8 mouse cellular contexts compared by ENCODE assay signal in the genomic region with DNA sequence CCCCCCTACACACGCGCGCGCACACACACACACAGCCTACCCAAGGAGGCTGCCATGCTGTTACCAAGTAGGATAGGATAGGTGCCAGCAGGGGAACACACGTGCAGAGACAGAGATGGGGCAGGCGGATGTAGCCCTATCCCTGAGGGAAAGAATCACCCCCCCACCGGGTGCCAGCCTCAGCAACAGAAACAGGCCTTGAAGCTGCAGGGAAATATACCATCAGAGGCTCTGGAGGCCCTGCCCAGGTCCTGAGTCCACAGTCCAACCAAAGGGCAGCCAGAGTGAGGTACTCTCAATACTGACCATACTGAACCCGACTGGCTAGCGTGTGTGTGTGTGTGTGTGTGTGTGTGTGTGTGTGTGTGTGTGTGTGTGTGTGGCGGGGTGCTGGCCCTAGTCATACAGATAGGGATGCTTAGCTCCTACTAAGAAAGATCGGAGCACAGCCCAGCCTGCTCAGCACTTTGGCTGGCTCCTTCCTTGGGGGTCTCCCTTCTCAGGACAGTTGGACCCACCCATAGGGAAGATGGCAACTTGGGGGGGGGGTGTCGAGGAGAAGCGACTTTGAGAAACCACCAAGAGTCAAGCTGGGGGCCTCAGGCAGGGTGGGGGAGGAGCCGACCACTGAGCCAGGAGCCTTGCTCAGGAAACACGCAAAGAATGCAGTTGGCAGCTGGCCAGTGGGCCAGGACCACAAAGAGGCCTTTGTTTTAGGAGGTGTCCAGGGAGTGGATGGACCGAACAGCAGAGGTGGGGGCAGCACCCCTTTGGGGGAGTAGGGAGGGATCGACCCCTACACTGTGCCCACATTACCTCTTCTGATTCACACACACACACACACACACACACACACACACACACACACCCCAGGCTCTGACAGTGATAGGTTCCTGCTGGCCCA. TPM values are rescaled to one million over a fixed set of nuclear protein-coding genes. Genes with fewer than 3 reads are reported as not detected.
DNase-seq lines count a peak whose midpoint lies in the region; ATAC-seq and TF ChIP-seq lines count a peak whose summit lies in the region.

No protein-coding gene starts in this region.

- H3K4me3 ChIP-seq in layer of hippocampus, adult 2 months: no peak overlapping the region
- H3K4me3 ChIP-seq in embryonic fibroblast, embryonic 13.5 days (ENCODE audit: insufficient read depth, low read length): no peak overlapping the region
- H3K4me3 ChIP-seq in heart, embryonic 15.5 days: no peak overlapping the region; the same call in 1 of the 2 replicates
- H3K4me3 ChIP-seq in kidney, embryonic 16.5 days (ENCODE audit: low read length): no peak overlapping the region
- H3K4me3 ChIP-seq in stomach, embryonic 16.5 days (replicated peaks; ENCODE audit: low read length): no peak overlapping the region

- H3K36me3 ChIP-seq in heart, embryonic 15.5 days: no peaks in the 10 kb centered on the region
- H3K36me3 ChIP-seq in kidney, embryonic 16.5 days (ENCODE audit: insufficient read depth, low read length): no peaks in the 10 kb centered on the region
- peaks cover 4% of the 10 kb centered on the region; the same call in 1 of the 2 replicates for H3K36me3 ChIP-seq in stomach, embryonic 16.5 days (ENCODE audit: control insufficient read depth, insufficient read depth, low read length)

- H3K9ac ChIP-seq in heart, embryonic 15.5 days: no peak overlapping the region
- H3K9ac ChIP-seq in kidney, embryonic 16.5 days (replicated peaks; ENCODE audit: low read length): no peak overlapping the region
- H3K9ac ChIP-seq in stomach, embryonic 16.5 days (ENCODE audit: low read length): peak overlapping the region; percentile 44; the same call in 1 of the 2 replicates

- DNase-seq in layer of hippocampus, adult 2 months (ENCODE audit: low spot score in 2 of 2): no peak
- DNase-seq in layer of hippocampus, adult 9-10 months (ENCODE audit: low spot score): no peak
- peak; percentile 89 for DNase-seq in lung, postnatal 14 days
- no peak for DNase-seq in natural killer cell, adult 2 months (ENCODE audit: low spot score in 2 of 2)

- peak; percentile 33 for ATAC-seq in heart, embryonic 15.5 days (replicated peaks; ENCODE audit: insufficient number of reproducible peaks, insufficient read depth, low FRiP score, low read depth)
- ATAC-seq in kidney, embryonic 16.5 days (ENCODE audit: low FRiP score, low TSS enrichment): peak; percentile 64
- ATAC-seq in stomach, embryonic 16.5 days (ENCODE audit: insufficient read depth, low FRiP score): peak; percentile 27

- TF ChIP-seq POLR2A in embryonic fibroblast, embryonic 13.5 days (IDR thresholded peaks at IDR 0.05; ENCODE audit: low read depth, low read length): no peak; the same call in none of the 2 replicates

- H3K27ac ChIP-seq in layer of hippocampus, adult 2 months: peak overlapping the region; percentile 84; the same call in 1 of the 2 replicates
- peak overlapping the region; percentile 100 for H3K27ac ChIP-seq in embryonic fibroblast, embryonic 13.5 days (ENCODE audit: insufficient read depth, low read length)
- peak overlapping the region; percentile 82 for H3K27ac ChIP-seq in heart, embryonic 15.5 days
- peak overlapping the region; percentile 76; the same call in 1 of the 2 replicates for H3K27ac ChIP-seq in kidney, embryonic 16.5 days (ENCODE audit: low read length)
- peak overlapping the region; percentile 95 for H3K27ac ChIP-seq in stomach, embryonic 16.5 days (ENCODE audit: low read length)

- no peaks in the 10 kb centered on the region for H3K27me3 ChIP-seq in heart, embryonic 15.5 days
- peaks cover 90% of the 10 kb centered on the region for H3K27me3 ChIP-seq in kidney, embryonic 16.5 days (ENCODE audit: insufficient read depth, low read length)
- no peaks in the 10 kb centered on the region for H3K27me3 ChIP-seq in stomach, embryonic 16.5 days (ENCODE audit: control insufficient read depth, insufficient read depth, low read length)

- peaks cover 45% of the 10 kb centered on the region for H3K4me1 ChIP-seq in embryonic fibroblast, embryonic 13.5 days (ENCODE audit: control insufficient read depth, insufficient read depth, low read length)
- peaks cover 77% of the 10 kb centered on the region for H3K4me1 ChIP-seq in heart, embryonic 15.5 days (replicated peaks)
- H3K4me1 ChIP-seq in kidney, embryonic 16.5 days (ENCODE audit: insufficient read depth, low read length): peaks cover 59% of the 10 kb centered on the region
- H3K4me1 ChIP-seq in stomach, embryonic 16.5 days (ENCODE audit: control insufficient read depth, insufficient read depth, low read length): peaks cover 74% of the 10 kb centered on the region

- no peaks in the 10 kb centered on the region for H3K9me3 ChIP-seq in heart, embryonic 15.5 days (replicated peaks)
- no peaks in the 10 kb centered on the region for H3K9me3 ChIP-seq in kidney, embryonic 16.5 days (ENCODE audit: low read length)
- H3K9me3 ChIP-seq in stomach, embryonic 16.5 days (replicated peaks; ENCODE audit: control insufficient read depth, low read length): no peaks in the 10 kb centered on the region

- peak overlapping the region; percentile 58 for H3K4me2 ChIP-seq in heart, embryonic 15.5 days
- H3K4me2 ChIP-seq in kidney, embryonic 16.5 days (replicated peaks; ENCODE audit: low read depth, low read length): no peak overlapping the region
- H3K4me2 ChIP-seq in stomach, embryonic 16.5 days (ENCODE audit: low read depth, low read length): peak overlapping the region; percentile 52

- WGBS in heart, embryonic 15.5 days: 16% methylated on average over 17 of the region's 17 CpGs
- WGBS in kidney, embryonic 16.5 days: 9% methylated on average over 15 of the region's 17 CpGs
- WGBS in stomach, embryonic 16.5 days: 19% methylated on average over 17 of the region's 17 CpGs

- no peak for TF ChIP-seq CTCF in layer of hippocampus, adult 2 months (conservative IDR thresholded peaks at IDR 0.05)
- no peak for TF ChIP-seq CTCF in embryonic fibroblast, embryonic 13.5 days (IDR thresholded peaks at IDR 0.05; ENCODE audit: borderline replicate concordance, insufficient read depth, low read length)

RNA-seq across cellular contexts. Expression of a gene that starts 21.0 kb away (rescaled TPM):
- under 1 TPM in 1 of 2 experiments, not detected in 1; 0.54 TPM for total RNA-seq in layer of hippocampus, adult 2 months (2021)
- polyA plus RNA-seq in embryonic fibroblast, embryonic 13.5 days (2011; ENCODE audit: insufficient read length, low read depth, missing spikeins): 0.74 TPM in 1 of 2 replicates, not detected in the other
- polyA plus RNA-seq in heart, embryonic 15.5 days (2015; fragmentation: Nextera tagmentation; extraction: Ambion mirVana): 4.5 TPM in 2 replicates
- 2.3 and 2.8 TPM in 2 replicates for polyA plus RNA-seq in kidney, embryonic 16.5 days (2015; fragmentation: Nextera tagmentation; extraction: Ambion mirVana)
- 3.2 and 4.1 TPM in 2 replicates for polyA plus RNA-seq in stomach, embryonic 16.5 days (2015; fragmentation: Nextera tagmentation; extraction: Ambion mirVana)

RNA-seq across cellular contexts. Expression of a gene that starts 42.5 kb away (rescaled TPM):
- total RNA-seq in layer of hippocampus, adult 2 months (2021): 1 to 10 TPM; 2.3 to 2.6 TPM
- not detected in 2 replicates for polyA plus RNA-seq in embryonic fibroblast, embryonic 13.5 days (2011; ENCODE audit: insufficient read length, low read depth, missing spikeins)
- 9.2 and 13.2 TPM in 2 replicates for polyA plus RNA-seq in heart, embryonic 15.5 days (2015; fragmentation: Nextera tagmentation; extraction: Ambion mirVana)
- polyA plus RNA-seq in kidney, embryonic 16.5 days (2015; fragmentation: Nextera tagmentation; extraction: Ambion mirVana): 7.9 and 8.1 TPM in 2 replicates
- 6.0 and 8.3 TPM in 2 replicates for polyA plus RNA-seq in stomach, embryonic 16.5 days (2015; fragmentation: Nextera tagmentation; extraction: Ambion mirVana)

RNA-seq across cellular contexts. Expression of a gene that starts 56.1 kb away (rescaled TPM):
- 10 to 100 TPM; 91.8 to 93.9 TPM for total RNA-seq in layer of hippocampus, adult 2 months (2021)
- 47.2 and 54.9 TPM in 2 replicates for polyA plus RNA-seq in embryonic fibroblast, embryonic 13.5 days (2011; ENCODE audit: insufficient read length, low read depth, missing spikeins)
- polyA plus RNA-seq in heart, embryonic 15.5 days (2015; fragmentation: Nextera tagmentation; extraction: Ambion mirVana): 10.7 and 14.6 TPM in 2 replicates
- 22.5 and 26.7 TPM in 2 replicates for polyA plus RNA-seq in kidney, embryonic 16.5 days (2015; fragmentation: Nextera tagmentation; extraction: Ambion mirVana)
- polyA plus RNA-seq in stomach, embryonic 16.5 days (2015; fragmentation: Nextera tagmentation; extraction: Ambion mirVana): 14.4 and 14.5 TPM in 2 replicates

RNA-seq across cellular contexts. Expression of a gene that starts 56.4 kb away (rescaled TPM):
- 100 to 1,000 TPM; 408 to 482 TPM for total RNA-seq in layer of hippocampus, adult 2 months (2021)
- polyA plus RNA-seq in embryonic fibroblast, embryonic 13.5 days (2011; ENCODE audit: insufficient read length, low read depth, missing spikeins): 173 and 236 TPM in 2 replicates
- polyA plus RNA-seq in heart, embryonic 15.5 days (2015; fragmentation: Nextera tagmentation; extraction: Ambion mirVana): 15.0 and 20.8 TPM in 2 replicates
- 14.8 and 15.9 TPM in 2 replicates for polyA plus RNA-seq in kidney, embryonic 16.5 days (2015; fragmentation: Nextera tagmentation; extraction: Ambion mirVana)
- 36.5 and 37.8 TPM in 2 replicates for polyA plus RNA-seq in stomach, embryonic 16.5 days (2015; fragmentation: Nextera tagmentation; extraction: Ambion mirVana)

RNA-seq across cellular contexts. Expression of a gene that starts 57.7 kb away (rescaled TPM):
- 100 to 1,000 TPM; 109 to 113 TPM for total RNA-seq in layer of hippocampus, adult 2 months (2021)
- polyA plus RNA-seq in embryonic fibroblast, embryonic 13.5 days (2011; ENCODE audit: insufficient read length, low read depth, missing spikeins): 80.2 and 86.7 TPM in 2 replicates
- 40.6 and 47.4 TPM in 2 replicates for polyA plus RNA-seq in heart, embryonic 15.5 days (2015; fragmentation: Nextera tagmentation; extraction: Ambion mirVana)
- 81.5 and 82.9 TPM in 2 replicates for polyA plus RNA-seq in kidney, embryonic 16.5 days (2015; fragmentation: Nextera tagmentation; extraction: Ambion mirVana)
- polyA plus RNA-seq in stomach, embryonic 16.5 days (2015; fragmentation: Nextera tagmentation; extraction: Ambion mirVana): 53.7 and 54.1 TPM in 2 replicates
